Mouse (Mus musculus): ENCODE measurements around the gene Kcnmb2.

The Kcnmb2 gene

GRCm38 (mm10) chr3:32144194-32144593, 241.9 kb downstream of the Kcnmb2 start:
- in situ Hi-C loops (cut with MboI, MseI): no loop called here

GRCm38 (mm10) chr3:32144655-32145054, 242.3 kb downstream of the Kcnmb2 start:
- in situ Hi-C loops (cut with MboI, MseI): no loop called here

- in situ Hi-C loops (cut with MboI, MseI): no loop called here
These were observed 245.4 kb downstream of the Kcnmb2 start for GRCm38 (mm10) chr3:32147739-32148138.

- in situ Hi-C loops (cut with MboI, MseI): no loop called here
These were observed 247.7 kb downstream of the Kcnmb2 start for GRCm38 (mm10) chr3:32149851-32150570.

- in situ Hi-C loops (cut with MboI, MseI): no loop called here
These were observed 278.2 kb downstream of the Kcnmb2 start for GRCm38 (mm10) chr3:32180519-32180918.

GRCm38 (mm10) chr3:32185855-32186522, 283.7 kb downstream of the Kcnmb2 start:
- in situ Hi-C loops (cut with MboI, MseI): no loop called here

- in situ Hi-C loops (cut with MboI, MseI): no loop called here
These were observed 286.2 kb downstream of the Kcnmb2 start for GRCm38 (mm10) chr3:32188521-32188920.

GRCm38 (mm10) chr3:32188955-32189354, 286.6 kb downstream of the Kcnmb2 start:
- in situ Hi-C loops (cut with MboI, MseI): no loop called here

GRCm38 (mm10) chr3:32189956-32190355, 287.6 kb downstream of the Kcnmb2 start:
- in situ Hi-C loops (cut with MboI, MseI): no loop called here

- in situ Hi-C loops (cut with MboI, MseI): no loop called here
These were observed 291.7 kb downstream of the Kcnmb2 start for GRCm38 (mm10) chr3:32194014-32194413.

GRCm38 (mm10) chr3:32226755-32227154, 324.4 kb downstream of the Kcnmb2 start:
- in situ Hi-C loops (cut with MboI, MseI): no loop called here

- in situ Hi-C loops (cut with MboI, MseI): no loop called here
These were observed 334.5 kb downstream of the Kcnmb2 start for GRCm38 (mm10) chr3:32236766-32237165.
